Mouse (Mus musculus) ES-E14 (cell line): Measurements from ENCODE around the gene Efna3.

Source experiments
- CHD2 ChIP-seq: IDR thresholded peaks from 2 replicates; pipeline ENCODE4 v1.6.1; 2014; ENCODE audit warnings: mild to moderate bottlenecking, low read depth, low read length, inconsistent platforms
- HCFC1 ChIP-seq: IDR thresholded peaks from 2 replicates; pipeline ENCODE4 v1.6.1; 2012; ENCODE audit warnings: low read length, inconsistent platforms, borderline replicate concordance; ENCODE audit not compliant: insufficient read depth
- MAFK ChIP-seq: IDR thresholded peaks from 2 replicates; pipeline ENCODE4 v1.6.1; 2014; ENCODE audit warnings: mild to moderate bottlenecking, low read depth, low read length, inconsistent platforms; ENCODE audit not compliant: insufficient read depth
- ZC3H11A ChIP-seq: IDR thresholded peaks from 2 replicates; pipeline ENCODE4 v1.6.1; 2012; ENCODE audit warnings: low read depth, mild to moderate bottlenecking, inconsistent platforms, low read length, borderline replicate concordance
- ZNF384 ChIP-seq: IDR thresholded peaks from 2 replicates; pipeline ENCODE4 v1.6.1; 2012; ENCODE audit warnings: low read depth, low read length, inconsistent platforms

- TF ChIP-seq CHD2 (no peak), ZNF384 (no peak), HCFC1 (no peak), MAFK (no peak), ZC3H11A (no peak)
These were observed 44.7 kb downstream of the Efna3 start for GRCm38 (mm10) chr3:89278107-89278506.
